Mouse (Mus musculus): ENCODE measurements around the gene Negr1. TPM values are rescaled to one million over a fixed set of nuclear protein-coding genes. Genes with fewer than 3 reads are reported as not detected.
A peak's percentile ranks its signal among the peaks of the same experiment; 100 is the strongest.

Gene Negr1
- polyA plus RNA-seq, 1 experiment from 2014 or later, result 31.6 TPM

GRCm38 (mm10) chr3:157192021-157192420, 630.4 kb downstream of the Negr1 start:
- 78% methylated on average over 3 of the region's 3 CpGs for WGBS
- no peak for ATAC-seq (ENCODE audit: low FRiP score)
- H3K4me2 ChIP-seq, result no peak overlapping the region
- H3K4me1 ChIP-seq (replicated peaks), result no peaks in the 10 kb centered on the region
- no peaks in the 10 kb centered on the region for H3K36me3 ChIP-seq
- H3K9ac ChIP-seq, result no peak overlapping the region
- H3K27ac ChIP-seq, result no peak overlapping the region
- H3K4me3 ChIP-seq, result no peak overlapping the region
- H3K9me3 ChIP-seq, result no peaks in the 10 kb centered on the region
- H3K27me3 ChIP-seq, result no peaks in the 10 kb centered on the region

GRCm38 (mm10) chr3:157193141-157193540, 631.5 kb downstream of the Negr1 start:
- no peak overlapping the region for H3K9ac ChIP-seq
- H3K4me2 ChIP-seq, result no peak overlapping the region
- ATAC-seq (ENCODE audit: low FRiP score), result no peak
- no peaks in the 10 kb centered on the region for H3K27me3 ChIP-seq
- H3K4me3 ChIP-seq, result no peak overlapping the region
- no peak overlapping the region for H3K27ac ChIP-seq
- 94% methylated on average over 3 of the region's 3 CpGs for WGBS
- no peaks in the 10 kb centered on the region for H3K9me3 ChIP-seq
- H3K4me1 ChIP-seq (replicated peaks), result no peaks in the 10 kb centered on the region
- H3K36me3 ChIP-seq, result no peaks in the 10 kb centered on the region

GRCm38 (mm10) chr3:157198659-157199058, 637.1 kb downstream of the Negr1 start:
- no peak overlapping the region for H3K9ac ChIP-seq
- no peaks in the 10 kb centered on the region for H3K4me1 ChIP-seq (replicated peaks)
- 86% methylated on average over 4 of the region's 4 CpGs for WGBS
- H3K27ac ChIP-seq, result no peak overlapping the region
- no peak overlapping the region for H3K4me2 ChIP-seq
- H3K36me3 ChIP-seq, result no peaks in the 10 kb centered on the region
- ATAC-seq (ENCODE audit: low FRiP score), result no peak
- H3K9me3 ChIP-seq, result no peaks in the 10 kb centered on the region
- H3K4me3 ChIP-seq, result no peak overlapping the region
- no peaks in the 10 kb centered on the region for H3K27me3 ChIP-seq

GRCm38 (mm10) chr3:157201726-157202125, 640.1 kb downstream of the Negr1 start:
- WGBS, result 96% methylated on average over 2 of the region's 2 CpGs
- Histone ChIP-seq H3K36me3 (no peaks in the 10 kb centered on the region), H3K27me3 (no peaks in the 10 kb centered on the region), H3K4me2 (no peak overlapping the region), H3K27ac (no peak overlapping the region), H3K4me1 (replicated peaks) (no peaks in the 10 kb centered on the region), H3K9me3 (no peaks in the 10 kb centered on the region), H3K9ac (no peak overlapping the region), H3K4me3 (no peak overlapping the region)
- ATAC-seq (ENCODE audit: low FRiP score), result no peak

GRCm38 (mm10) chr3:157203573-157203972, 642.0 kb downstream of the Negr1 start:
- Histone ChIP-seq H3K4me2 (no peak overlapping the region), H3K9ac (no peak overlapping the region), H3K4me1 (replicated peaks) (no peaks in the 10 kb centered on the region), H3K4me3 (no peak overlapping the region), H3K9me3 (no peaks in the 10 kb centered on the region), H3K36me3 (no peaks in the 10 kb centered on the region), H3K27me3 (no peaks in the 10 kb centered on the region), H3K27ac (no peak overlapping the region)
- 89% methylated on average over 8 of the region's 8 CpGs for WGBS
- ATAC-seq (ENCODE audit: low FRiP score), result no peak

- no peak for ATAC-seq (ENCODE audit: low FRiP score)
Measured at GRCm38 (mm10) chr3:157206752-157207151, 645.2 kb downstream of the Negr1 start.

GRCm38 (mm10) chr3:157208966-157209365, 647.4 kb downstream of the Negr1 start:
- H3K9me3 ChIP-seq, result no peaks in the 10 kb centered on the region
- H3K36me3 ChIP-seq, result no peaks in the 10 kb centered on the region
- 4% methylated on average over 1 of the region's 1 CpGs for WGBS
- H3K9ac ChIP-seq, result no peak overlapping the region
- H3K4me2 ChIP-seq, result no peak overlapping the region
- no peak overlapping the region for H3K4me3 ChIP-seq
- peaks cover 6% of the 10 kb centered on the region; the same call in 1 of the 2 replicates for H3K4me1 ChIP-seq (replicated peaks)
- H3K27me3 ChIP-seq, result 0 out of 2 replicates have a peak, but pooled peaks cover 4% of the 10 kb centered on the region
- ATAC-seq (ENCODE audit: low FRiP score), result peak; percentile 86
- H3K27ac ChIP-seq, result no peak overlapping the region

More at GRCm38 (mm10) chr3:157206752-157207151, 645.2 kb downstream of the Negr1 start:
- Histone ChIP-seq H3K4me3 (no peak overlapping the region), H3K4me2 (no peak overlapping the region), H3K36me3 (no peaks in the 10 kb centered on the region), H3K4me1 (replicated peaks) (peaks cover 6% of the 10 kb centered on the region; the same call in 1 of the 2 replicates), H3K9ac (no peak overlapping the region), H3K9me3 (no peaks in the 10 kb centered on the region), H3K27me3 (no peaks in the 10 kb centered on the region), H3K27ac (no peak overlapping the region)
- 33% methylated on average over 3 of the region's 3 CpGs for WGBS

GRCm38 (mm10) chr3:157209386-157209785, 647.8 kb downstream of the Negr1 start:
- H3K9ac ChIP-seq, result no peak overlapping the region
- H3K4me1 ChIP-seq (replicated peaks), result peaks cover 6% of the 10 kb centered on the region; the same call in 1 of the 2 replicates
- WGBS, result 73% methylated on average over 2 of the region's 2 CpGs
- H3K4me3 ChIP-seq, result no peak overlapping the region
- H3K9me3 ChIP-seq, result no peaks in the 10 kb centered on the region
- H3K27ac ChIP-seq, result no peak overlapping the region
- no peak overlapping the region for H3K4me2 ChIP-seq
- 0 out of 2 replicates have a peak, but pooled peaks cover 4% of the 10 kb centered on the region for H3K27me3 ChIP-seq
- H3K36me3 ChIP-seq, result no peaks in the 10 kb centered on the region
- ATAC-seq (ENCODE audit: low FRiP score), result no peak

GRCm38 (mm10) chr3:157215937-157216719, 654.5 kb downstream of the Negr1 start:
- 53% methylated on average over 5 of the region's 5 CpGs for WGBS
- H3K4me3 ChIP-seq, result no peak overlapping the region
- no peak overlapping the region for H3K4me2 ChIP-seq
- no peak overlapping the region for H3K9ac ChIP-seq
- peaks cover 30% of the 10 kb centered on the region for H3K4me1 ChIP-seq (replicated peaks)
- peak; percentile 53; the same call in 1 of the 2 replicates for ATAC-seq (ENCODE audit: low FRiP score)
- no peaks in the 10 kb centered on the region for H3K9me3 ChIP-seq
- peak overlapping the region; percentile 78 for H3K27ac ChIP-seq
- no peaks in the 10 kb centered on the region for H3K36me3 ChIP-seq
- H3K27me3 ChIP-seq, result 0 out of 2 replicates have a peak, but pooled peaks cover 4% of the 10 kb centered on the region

- WGBS, result 24% methylated on average over 2 of the region's 2 CpGs
- H3K36me3 ChIP-seq, result no peaks in the 10 kb centered on the region
- peaks cover 30% of the 10 kb centered on the region for H3K4me1 ChIP-seq (replicated peaks)
- no peaks in the 10 kb centered on the region for H3K27me3 ChIP-seq
- H3K9me3 ChIP-seq, result no peaks in the 10 kb centered on the region
- H3K9ac ChIP-seq, result no peak overlapping the region
- ATAC-seq (ENCODE audit: low FRiP score), result 0 out of 2 replicates have a peak, but pooled peaks have one; percentile 34
- H3K27ac ChIP-seq, result peak overlapping the region; percentile 36; the same call in 1 of the 2 replicates
- no peak overlapping the region for H3K4me2 ChIP-seq
- no peak overlapping the region for H3K4me3 ChIP-seq
Measured at GRCm38 (mm10) chr3:157217794-157218193, 656.2 kb downstream of the Negr1 start.

- Histone ChIP-seq H3K9ac (no peak overlapping the region), H3K27me3 (no peaks in the 10 kb centered on the region), H3K4me3 (no peak overlapping the region), H3K4me1 (replicated peaks) (no peaks in the 10 kb centered on the region), H3K9me3 (no peaks in the 10 kb centered on the region), H3K4me2 (no peak overlapping the region), H3K36me3 (no peaks in the 10 kb centered on the region), H3K27ac (no peak overlapping the region)
- ATAC-seq (ENCODE audit: low FRiP score), result no peak
- 27% methylated on average over 4 of the region's 4 CpGs for WGBS
Measured at GRCm38 (mm10) chr3:157224920-157225319, 663.3 kb downstream of the Negr1 start.

GRCm38 (mm10) chr3:157232723-157233122, 671.1 kb downstream of the Negr1 start:
- no peak overlapping the region for H3K9ac ChIP-seq
- no peaks in the 10 kb centered on the region for H3K27me3 ChIP-seq
- no peaks in the 10 kb centered on the region for H3K9me3 ChIP-seq
- peak; percentile 61; the same call in 1 of the 2 replicates for ATAC-seq (ENCODE audit: low FRiP score)
- no peak overlapping the region for H3K4me3 ChIP-seq
- H3K36me3 ChIP-seq, result no peaks in the 10 kb centered on the region
- H3K4me2 ChIP-seq, result no peak overlapping the region
- WGBS, result 37% methylated on average over 5 of the region's 5 CpGs
- H3K4me1 ChIP-seq (replicated peaks), result no peaks in the 10 kb centered on the region
- no peak overlapping the region for H3K27ac ChIP-seq

GRCm38 (mm10) chr3:157240240-157240639, 678.6 kb downstream of the Negr1 start:
- ATAC-seq (ENCODE audit: low FRiP score), result no peak
- 97% methylated on average over 1 of the region's 1 CpGs for WGBS
- Histone ChIP-seq H3K27me3 (no peaks in the 10 kb centered on the region), H3K9ac (no peak overlapping the region), H3K4me1 (replicated peaks) (no peaks in the 10 kb centered on the region), H3K27ac (no peak overlapping the region), H3K4me3 (no peak overlapping the region), H3K4me2 (no peak overlapping the region), H3K9me3 (no peaks in the 10 kb centered on the region), H3K36me3 (no peaks in the 10 kb centered on the region)

All from hindbrain, embryonic 13.5 days (tissue).